Mouse (Mus musculus) thymus, postnatal 0 days (tissue): ENCODE data around the gene Cmpk2. TPM values are rescaled to one million over a fixed set of nuclear protein-coding genes. Genes with fewer than 3 reads are reported as not detected.
"Not testable (repeated sequence)": the region's sequence is repeated elsewhere in the genome, so short reads cannot be mapped to it uniquely, and the experiment has no call there.

Source experiments
- DNase-seq: peaks from one replicate; pipeline ENCODE4 v3.0.0-alpha.2; 2015; ENCODE audit warnings: low spot score
- polyA plus RNA-seq: library from polyadenylated mRNA; unstranded; fragments of >200 nt; fragmentation: Nextera tagmentation; extraction: Ambion mirVana; gene quantifications from 2 replicates; pipeline ENCODE4 v1.2.1, GENCODE M21; 2015

The Cmpk2 gene
- polyA plus RNA-seq, 1 experiment from 2014 or later, result 6.8 TPM

GRCm38 (mm10) chr12:26478196-26479004 is 9.4 kb downstream of the Cmpk2 start:
- no peak for DNase-seq

- not testable (repeated sequence) for DNase-seq
These were observed 17.0 kb downstream of the Cmpk2 start for GRCm38 (mm10) chr12:26485738-26486580.

GRCm38 (mm10) chr12:26487874-26488616 is 19.0 kb downstream of the Cmpk2 start:
- no peak for DNase-seq

- no peak for DNase-seq
These were observed 19.7 kb downstream of the Cmpk2 start for GRCm38 (mm10) chr12:26488617-26489274.

GRCm38 (mm10) chr12:26489942-26490341 is 20.9 kb downstream of the Cmpk2 start:
- DNase-seq, result peak; percentile 14

GRCm38 (mm10) chr12:26501042-26501441 is 32.0 kb downstream of the Cmpk2 start:
- no peak for DNase-seq

GRCm38 (mm10) chr12:26510971-26511370 is 42.0 kb downstream of the Cmpk2 start:
- DNase-seq, result no peak

GRCm38 (mm10) chr12:26518206-26518605 is 49.2 kb downstream of the Cmpk2 start:
- no peak for DNase-seq

- DNase-seq, result no peak
These were observed 56.1 kb downstream of the Cmpk2 start for GRCm38 (mm10) chr12:26524943-26525697.

- no peak for DNase-seq
These were observed 56.7 kb downstream of the Cmpk2 start for GRCm38 (mm10) chr12:26525698-26526026.

Other genes with a start within 250 kb of the Cmpk2 start
- 6.6 and 11.0 TPM in 2 replicates for gene Rnf144a, start 54.0 kb upstream of the Cmpk2 start, polyA plus RNA-seq
- 5.1 and 6.5 TPM in 2 replicates for gene Rsad2, start 12.8 kb upstream of the Cmpk2 start, polyA plus RNA-seq